Mouse (Mus musculus): ENCODE data around the gene Arl16. TPM values are rescaled to one million over a fixed set of nuclear protein-coding genes. Genes with fewer than 3 reads are reported as not detected.

Arl16 gene
- polyA plus RNA-seq, 1 experiment from 2014 or later = 64.2 TPM

- H3K4me2 ChIP-seq (replicated peaks) = no peak within 1 kb of the TSS
- no peak within 1 kb of the TSS for H3K4me3 ChIP-seq
- WGBS = 90% methylated on average over 3 of the region's 3 CpGs
- H3K27me3 ChIP-seq = no peaks in the 10 kb centered on the region
- ATAC-seq (ENCODE audit: insufficient number of reproducible peaks, insufficient read depth, low FRiP score, low TSS enrichment) = no peak
- no peaks in the 10 kb centered on the region for H3K9me3 ChIP-seq
- no peaks in the 10 kb centered on the region for H3K36me3 ChIP-seq
- no peaks in the 10 kb centered on the region for H3K4me1 ChIP-seq
- no peak within 1 kb of the TSS for H3K27ac ChIP-seq
- H3K9ac ChIP-seq = no peak within 1 kb of the TSS
These were observed 25.1 kb downstream of the Arl16 start, which contains the start of gene Tspan10 for GRCm38 (mm10) chr11:120442344-120442743. Gene Tspan10, plus strand, starts transcription at chr11:120442644.

GRCm38 (mm10) chr11:120437857-120438385 is 29.5 kb downstream of the Arl16 start:
- peak overlapping the region; percentile 85 for H3K9ac ChIP-seq
- H3K36me3 ChIP-seq = peaks cover 20% of the 10 kb centered on the region
- peaks cover 11% of the 10 kb centered on the region for H3K4me1 ChIP-seq
- H3K4me3 ChIP-seq = peak overlapping the region; percentile 87
- H3K27me3 ChIP-seq = no peaks in the 10 kb centered on the region
- H3K4me2 ChIP-seq (replicated peaks) = peak overlapping the region; percentile 72
- WGBS = 29% methylated on average over 12 of the region's 12 CpGs
- ATAC-seq (ENCODE audit: insufficient number of reproducible peaks, insufficient read depth, low FRiP score, low TSS enrichment) = no peak
- no peak overlapping the region; the same call in 1 of the 2 replicates for H3K27ac ChIP-seq
- H3K9me3 ChIP-seq = no peaks in the 10 kb centered on the region

- Histone ChIP-seq H3K36me3 (peaks cover 27% of the 10 kb centered on the region), H3K27ac (peak within 1 kb of the TSS; percentile 67), H3K27me3 (no peaks in the 10 kb centered on the region), H3K4me2 (replicated peaks) (peak within 1 kb of the TSS; percentile 72), H3K4me3 (peak within 1 kb of the TSS; percentile 87), H3K4me1 (peaks cover 11% of the 10 kb centered on the region), H3K9ac (peak within 1 kb of the TSS; percentile 85), H3K9me3 (no peaks in the 10 kb centered on the region)
- peak; percentile 83 for ATAC-seq (ENCODE audit: insufficient number of reproducible peaks, insufficient read depth, low FRiP score, low TSS enrichment)
- WGBS = under 1% methylated on average over 68 of the region's 77 CpGs
These were observed 30.1 kb downstream of the Arl16 start, which contains the start of gene Nploc4 for GRCm38 (mm10) chr11:120437152-120437856. Gene Nploc4, minus strand, starts transcription at chr11:120437708.

GRCm38 (mm10) chr11:120426727-120427126 is 40.7 kb downstream of the Arl16 start:
- WGBS = 95% methylated on average over 3 of the region's 3 CpGs
- peaks cover 72% of the 10 kb centered on the region for H3K36me3 ChIP-seq

GRCm38 (mm10) chr11:120423569-120424295 is 43.7 kb downstream of the Arl16 start:
- Histone ChIP-seq H3K9me3 (no peaks in the 10 kb centered on the region), H3K4me2 (replicated peaks) (no peak overlapping the region), H3K4me1 (no peaks in the 10 kb centered on the region), H3K36me3 (peaks cover 84% of the 10 kb centered on the region), H3K4me3 (no peak overlapping the region), H3K27me3 (no peaks in the 10 kb centered on the region), H3K27ac (no peak overlapping the region), H3K9ac (no peak overlapping the region)
- 68% methylated on average over 9 of the region's 9 CpGs for WGBS
- no peak for ATAC-seq (ENCODE audit: insufficient number of reproducible peaks, insufficient read depth, low FRiP score, low TSS enrichment)

More at GRCm38 (mm10) chr11:120426727-120427126, 40.7 kb downstream of the Arl16 start:
- ATAC-seq (ENCODE audit: insufficient number of reproducible peaks, insufficient read depth, low FRiP score, low TSS enrichment) = no peak
- no peaks in the 10 kb centered on the region for H3K4me1 ChIP-seq
- H3K27ac ChIP-seq = no peak overlapping the region
- H3K9me3 ChIP-seq = no peaks in the 10 kb centered on the region
- H3K27me3 ChIP-seq = no peaks in the 10 kb centered on the region
- peak overlapping the region; percentile 15; the same call in 1 of the 2 replicates for H3K9ac ChIP-seq
- no peak overlapping the region for H3K4me3 ChIP-seq
- no peak overlapping the region for H3K4me2 ChIP-seq (replicated peaks)

- Histone ChIP-seq H3K4me3 (no peak overlapping the region), H3K9me3 (no peaks in the 10 kb centered on the region), H3K27ac (no peak overlapping the region), H3K27me3 (no peaks in the 10 kb centered on the region), H3K9ac (no peak overlapping the region), H3K4me2 (replicated peaks) (no peak overlapping the region), H3K36me3 (peaks cover 84% of the 10 kb centered on the region), H3K4me1 (no peaks in the 10 kb centered on the region)
- no peak for ATAC-seq (ENCODE audit: insufficient number of reproducible peaks, insufficient read depth, low FRiP score, low TSS enrichment)
- whole genome bisulfite sequencing = 85% methylated on average over 13 of the region's 13 CpGs
These were observed 44.5 kb downstream of the Arl16 start for GRCm38 (mm10) chr11:120422651-120423568.

- peaks cover 83% of the 10 kb centered on the region for H3K36me3 ChIP-seq
These were observed 48.8 kb downstream of the Arl16 start for GRCm38 (mm10) chr11:120418592-120418991.

GRCm38 (mm10) chr11:120417852-120418251 is 49.6 kb downstream of the Arl16 start:
- H3K4me2 ChIP-seq (replicated peaks) = no peak overlapping the region
- H3K27me3 ChIP-seq = no peaks in the 10 kb centered on the region
- no peak overlapping the region for H3K4me3 ChIP-seq

More at GRCm38 (mm10) chr11:120418592-120418991, 48.8 kb downstream of the Arl16 start:
- H3K9me3 ChIP-seq = no peaks in the 10 kb centered on the region
- no peak overlapping the region for H3K27ac ChIP-seq
- no peak overlapping the region for H3K9ac ChIP-seq
- WGBS = 95% methylated on average over 1 of the region's 1 CpGs
- H3K4me3 ChIP-seq = no peak overlapping the region
- no peaks in the 10 kb centered on the region for H3K27me3 ChIP-seq
- no peak for ATAC-seq (ENCODE audit: insufficient number of reproducible peaks, insufficient read depth, low FRiP score, low TSS enrichment)
- H3K4me2 ChIP-seq (replicated peaks) = no peak overlapping the region
- H3K4me1 ChIP-seq = no peaks in the 10 kb centered on the region

More at GRCm38 (mm10) chr11:120417852-120418251, 49.6 kb downstream of the Arl16 start:
- H3K9ac ChIP-seq = no peak overlapping the region
- no peaks in the 10 kb centered on the region for H3K4me1 ChIP-seq
- H3K27ac ChIP-seq = no peak overlapping the region
- H3K9me3 ChIP-seq = no peaks in the 10 kb centered on the region
- ATAC-seq (ENCODE audit: insufficient number of reproducible peaks, insufficient read depth, low FRiP score, low TSS enrichment) = no peak
- H3K36me3 ChIP-seq = peaks cover 82% of the 10 kb centered on the region
- WGBS = 89% methylated on average over 7 of the region's 7 CpGs

Other genes starting within 250 kb of the Arl16 start
- gene Bahcc1, start 234.7 kb downstream of the Arl16 start, polyA plus RNA-seq (2016; fragmentation: Nextera tagmentation; extraction: Ambion mirVana) = 16.8 and 18.8 TPM in 2 replicates
- 3,148 and 3,183 TPM in 2 replicates for gene Actg1, start 119.1 kb downstream of the Arl16 start, polyA plus RNA-seq (2016; fragmentation: Nextera tagmentation; extraction: Ambion mirVana)
- gene Fscn2, start 106.1 kb downstream of the Arl16 start, polyA plus RNA-seq (2016; fragmentation: Nextera tagmentation; extraction: Ambion mirVana) = 0.61 and 0.78 TPM in 2 replicates
- gene Faap100, start 88.8 kb downstream of the Arl16 start, polyA plus RNA-seq (2016; fragmentation: Nextera tagmentation; extraction: Ambion mirVana) = 44.6 and 48.3 TPM in 2 replicates
- 48.8 and 52.9 TPM in 2 replicates for gene Nploc4, start 29.9 kb downstream of the Arl16 start, polyA plus RNA-seq (2016; fragmentation: Nextera tagmentation; extraction: Ambion mirVana)
- 2.1 and 3.6 TPM in 2 replicates for gene Tspan10, start 25.0 kb downstream of the Arl16 start, polyA plus RNA-seq (2016; fragmentation: Nextera tagmentation; extraction: Ambion mirVana)
- gene Pde6g, start 14.1 kb downstream of the Arl16 start, polyA plus RNA-seq (2016; fragmentation: Nextera tagmentation; extraction: Ambion mirVana) = 0.28 TPM in 1 of 2 replicates, not detected in the other
- gene Oxld1, start 9.5 kb downstream of the Arl16 start, polyA plus RNA-seq (2016; fragmentation: Nextera tagmentation; extraction: Ambion mirVana) = 11.2 and 12.0 TPM in 2 replicates
- gene Ccdc137, start 9.5 kb downstream of the Arl16 start, polyA plus RNA-seq (2016; fragmentation: Nextera tagmentation; extraction: Ambion mirVana) = 41.8 and 42.2 TPM in 2 replicates
- gene Mrpl12, start 17.0 kb upstream of the Arl16 start, polyA plus RNA-seq (2016; fragmentation: Nextera tagmentation; extraction: Ambion mirVana) = 126 and 128 TPM in 2 replicates
- gene Slc25a10, start 24.2 kb upstream of the Arl16 start, polyA plus RNA-seq (2016; fragmentation: Nextera tagmentation; extraction: Ambion mirVana) = 52.6 and 57.4 TPM in 2 replicates
- 1.7 and 2.1 TPM in 2 replicates for gene Gcgr, start 63.1 kb upstream of the Arl16 start, polyA plus RNA-seq (2016; fragmentation: Nextera tagmentation; extraction: Ambion mirVana)
- 234 and 242 TPM in 2 replicates for gene Mcrip1, start 82.1 kb upstream of the Arl16 start, polyA plus RNA-seq (2016; fragmentation: Nextera tagmentation; extraction: Ambion mirVana)
- gene Ppp1r27, start 83.5 kb upstream of the Arl16 start, polyA plus RNA-seq (2016; fragmentation: Nextera tagmentation; extraction: Ambion mirVana) = 0.36 TPM in 1 of 2 replicates, not detected in the other
- 622 and 637 TPM in 2 replicates for gene P4hb, start 105.6 kb upstream of the Arl16 start, polyA plus RNA-seq (2016; fragmentation: Nextera tagmentation; extraction: Ambion mirVana)
- 561 and 568 TPM in 2 replicates for gene Arhgdia, start 114.0 kb upstream of the Arl16 start, polyA plus RNA-seq (2016; fragmentation: Nextera tagmentation; extraction: Ambion mirVana)
- gene Alyref, start 130.8 kb upstream of the Arl16 start, polyA plus RNA-seq (2016; fragmentation: Nextera tagmentation; extraction: Ambion mirVana) = 683 and 688 TPM in 2 replicates
- 191 and 198 TPM in 2 replicates for gene Anapc11, start 130.8 kb upstream of the Arl16 start, polyA plus RNA-seq (2016; fragmentation: Nextera tagmentation; extraction: Ambion mirVana)
- 0.99 TPM in 1 of 2 replicates, not detected in the other for gene Npb, start 140.9 kb upstream of the Arl16 start, polyA plus RNA-seq (2016; fragmentation: Nextera tagmentation; extraction: Ambion mirVana)
- 143 and 147 TPM in 2 replicates for gene Pcyt2, start 150.3 kb upstream of the Arl16 start, polyA plus RNA-seq (2016; fragmentation: Nextera tagmentation; extraction: Ambion mirVana)
- 29.7 and 30.4 TPM in 2 replicates for gene Sirt7, start 157.6 kb upstream of the Arl16 start, polyA plus RNA-seq (2016; fragmentation: Nextera tagmentation; extraction: Ambion mirVana)
- 33.6 and 34.8 TPM in 2 replicates for gene Mafg, start 166.0 kb upstream of the Arl16 start, polyA plus RNA-seq (2016; fragmentation: Nextera tagmentation; extraction: Ambion mirVana)
- gene Pycr1, start 176.2 kb upstream of the Arl16 start, polyA plus RNA-seq (2016; fragmentation: Nextera tagmentation; extraction: Ambion mirVana) = 25.3 and 26.5 TPM in 2 replicates
- 0.47 TPM in 1 of 2 replicates, not detected in the other for gene Myadml2, start 180.6 kb upstream of the Arl16 start, polyA plus RNA-seq (2016; fragmentation: Nextera tagmentation; extraction: Ambion mirVana)
- gene Notum, start 193.6 kb upstream of the Arl16 start, polyA plus RNA-seq (2016; fragmentation: Nextera tagmentation; extraction: Ambion mirVana) = 5.1 and 6.3 TPM in 2 replicates
- gene Aspscr1, start 205.4 kb upstream of the Arl16 start, polyA plus RNA-seq (2016; fragmentation: Nextera tagmentation; extraction: Ambion mirVana) = 131 and 139 TPM in 2 replicates
- gene Cenpx, start 246.1 kb upstream of the Arl16 start, polyA plus RNA-seq (2016; fragmentation: Nextera tagmentation; extraction: Ambion mirVana) = 131 TPM in 2 replicates
- 77.5 and 83.7 TPM in 2 replicates for gene Lrrc45, start 246.3 kb upstream of the Arl16 start, polyA plus RNA-seq (2016; fragmentation: Nextera tagmentation; extraction: Ambion mirVana)